14 mouse cellular contexts compared by ENCODE assay signal in genomic region chr12:102708220-102708619, GRCm38 (mm10). TPM values are rescaled to one million over a fixed set of nuclear protein-coding genes. Genes with fewer than 3 reads are reported as not detected.
A peak's percentile ranks its signal among the peaks of the same experiment; 100 is the strongest.
DNase-seq lines count a peak whose midpoint lies in the region; ATAC-seq and TF ChIP-seq lines count a peak whose summit lies in the region.
"Had no signal": no experiment of that assay in that cellular context is flagged by ENCODE, and none has a peak within 500 bp of the region (broad histone marks: within the 10 kb centered on the region; RNA-seq: fewer than 3 reads in every experiment).

No protein-coding gene starts in this region.

- H3K27me3 ChIP-seq in liver, embryonic 14.5 days (ENCODE audit: control insufficient read depth, insufficient read depth, low read length), result no peaks in the 10 kb centered on the region; the same call in 1 of the 2 replicates
- H3K27me3 ChIP-seq in liver, embryonic 12.5 days (replicated peaks), result peaks cover 25% of the 10 kb centered on the region
- no peaks in the 10 kb centered on the region for H3K27me3 ChIP-seq in hindbrain, embryonic 14.5 days (ENCODE audit: control insufficient read depth, insufficient read depth, low read length)
- H3K27me3 ChIP-seq: neural tube, embryonic 13.5 days; stomach, embryonic 15.5 days had no signal

- H3K4me1 ChIP-seq in liver, embryonic 14.5 days (replicated peaks; ENCODE audit: control insufficient read depth in 2 of 2, insufficient read depth in 2 of 2, low read length in 1 of 2), result peaks cover 0 to 11% of the 10 kb centered on the region in 2 experiments; a peak in 3 of 4 replicates
- H3K4me1 ChIP-seq in liver, embryonic 12.5 days, result peaks cover 25% of the 10 kb centered on the region
- peaks cover 11% of the 10 kb centered on the region for H3K4me1 ChIP-seq in hindbrain, embryonic 14.5 days (replicated peaks; ENCODE audit: control insufficient read depth, insufficient read depth, low read length)

- ATAC-seq in liver, embryonic 14.5 days (ENCODE audit: insufficient read depth), result no peak
- no peak for ATAC-seq in liver, embryonic 12.5 days
- ATAC-seq in hindbrain, embryonic 14.5 days (ENCODE audit: low FRiP score), result no peak

- H3K9me3 ChIP-seq in liver, embryonic 14.5 days (ENCODE audit: control insufficient read depth, low read length), result no peaks in the 10 kb centered on the region
- H3K9me3 ChIP-seq in liver, embryonic 12.5 days (replicated peaks), result no peaks in the 10 kb centered on the region
- H3K9me3 ChIP-seq in hindbrain, embryonic 14.5 days (ENCODE audit: control insufficient read depth, low read length), result no peaks in the 10 kb centered on the region
- H3K9me3 ChIP-seq: neural tube, embryonic 13.5 days; stomach, embryonic 15.5 days had no signal

- 64% methylated on average over 11 of the region's 11 CpGs for whole genome bisulfite sequencing in liver, embryonic 14.5 days (ENCODE audit: insufficient replicate concordance)
- WGBS in liver, embryonic 12.5 days (ENCODE audit: insufficient replicate concordance), result 75% methylated on average over 11 of the region's 11 CpGs
- WGBS in hindbrain, embryonic 14.5 days, result 69% methylated on average over 11 of the region's 11 CpGs

- peak; percentile 88 to 91 for DNase-seq in adrenal gland, adult (ENCODE audit: inconsistent age in 2 of 2, low spot score in 1 of 2)
- no peak for DNase-seq in adrenal gland, postnatal 4 days (ENCODE audit: low spot score in 2 of 2)
- no peak for DNase-seq in liver, embryonic 14.5 days (ENCODE audit: low read depth in 3 of 3, low spot score in 3 of 3)
- peak; percentile 56 for DNase-seq in adrenal gland, postnatal 10 days
- DNase-seq in heart, postnatal 4 days, result peak; percentile 63
- no peak for DNase-seq in retina, postnatal 1 day
- DNase-seq in hindbrain, embryonic 14.5 days (ENCODE audit: low spot score), result no peak
- DNase-seq: layer of hippocampus, adult 9-11 months; lung, postnatal 36 days had no signal

- no peaks in the 10 kb centered on the region for H3K36me3 ChIP-seq in liver, embryonic 14.5 days (replicated peaks; ENCODE audit: control insufficient read depth, insufficient read depth, low read depth)
- H3K36me3 ChIP-seq in liver, embryonic 12.5 days, result no peaks in the 10 kb centered on the region
- H3K36me3 ChIP-seq in hindbrain, embryonic 14.5 days (replicated peaks; ENCODE audit: control insufficient read depth, insufficient read depth), result no peaks in the 10 kb centered on the region
- H3K36me3 ChIP-seq: neural tube, embryonic 13.5 days; stomach, embryonic 15.5 days had no signal

- H3K27ac ChIP-seq in liver, embryonic 14.5 days, result no peak overlapping the region
- no peak overlapping the region for H3K27ac ChIP-seq in liver, embryonic 12.5 days
- no peak overlapping the region for H3K27ac ChIP-seq in hindbrain, embryonic 14.5 days
- H3K27ac ChIP-seq: neural tube, embryonic 13.5 days; stomach, embryonic 15.5 days had no signal

- no peak overlapping the region for H3K4me2 ChIP-seq in liver, embryonic 14.5 days (ENCODE audit: low read depth)
- H3K4me2 ChIP-seq in liver, embryonic 12.5 days, result no peak overlapping the region
- no peak overlapping the region for H3K4me2 ChIP-seq in hindbrain, embryonic 14.5 days (replicated peaks)
- H3K4me2 ChIP-seq: neural tube, embryonic 13.5 days; stomach, embryonic 15.5 days had no signal

- TF ChIP-seq EP300 in liver, embryonic 14.5 days (IDR thresholded peaks at IDR 0.05; ENCODE audit: low read depth), result no peak

- H3K4me3 ChIP-seq in liver, embryonic 14.5 days (ENCODE audit: insufficient read depth in 1 of 2, low read depth in 2 of 2, low read length in 2 of 2), result no peak overlapping the region
- no peak overlapping the region for H3K4me3 ChIP-seq in liver, embryonic 12.5 days
- no peak overlapping the region for H3K4me3 ChIP-seq in hindbrain, embryonic 14.5 days (replicated peaks; ENCODE audit: low read length)
- H3K4me3 ChIP-seq: neural tube, embryonic 13.5 days; stomach, embryonic 15.5 days had no signal

- TF ChIP-seq CTCF in liver, embryonic 14.5 days (IDR thresholded peaks at IDR 0.05; ENCODE audit: low read depth), result peak; percentile 41

- H3K9ac ChIP-seq in liver, embryonic 14.5 days (replicated peaks), result no peak overlapping the region
- H3K9ac ChIP-seq in liver, embryonic 12.5 days, result no peak overlapping the region
- no peak overlapping the region for H3K9ac ChIP-seq in hindbrain, embryonic 14.5 days
- H3K9ac ChIP-seq: neural tube, embryonic 13.5 days; stomach, embryonic 15.5 days had no signal

RNA-seq across cellular contexts. Expression of gene Itpk1, which starts 3.5 kb away (rescaled TPM):
- total RNA-seq in adrenal gland, postnatal 4 days (2021), result 10 to 100 TPM; 46.6 to 57.7 TPM
- 2.0 and 2.3 TPM in 2 replicates for polyA plus RNA-seq in liver, embryonic 14.5 days (2012; rRNA removed)
- polyA plus RNA-seq in liver, embryonic 14.5 days (2014; fragmentation: Nextera tagmentation; extraction: Ambion mirVana), result 2.4 TPM in 2 replicates
- polyA plus RNA-seq in liver, embryonic 12.5 days (2016; fragmentation: Nextera tagmentation; extraction: Ambion mirVana), result 3.7 and 4.3 TPM in 2 replicates
- 10 to 100 TPM; 98.3 to 99.2 TPM for total RNA-seq in adrenal gland, postnatal 10 days (2021)
- total RNA-seq in heart, postnatal 4 days (2021), result 1 to 10 TPM; 7.5 to 7.9 TPM
- polyA plus RNA-seq in hindbrain, embryonic 14.5 days (2014; fragmentation: Nextera tagmentation; extraction: Ambion mirVana), result 31.6 and 35.0 TPM in 2 replicates

RNA-seq across cellular contexts. Expression of gene Moap1, which starts 35.2 kb away (rescaled TPM):
- 10 to 100 TPM; 10.1 to 12.2 TPM for total RNA-seq in adrenal gland, postnatal 4 days (2021)
- 1.1 and 1.8 TPM in 2 replicates for polyA plus RNA-seq in liver, embryonic 14.5 days (2012; rRNA removed)
- 5.6 and 6.7 TPM in 2 replicates for polyA plus RNA-seq in liver, embryonic 14.5 days (2014; fragmentation: Nextera tagmentation; extraction: Ambion mirVana)
- polyA plus RNA-seq in liver, embryonic 12.5 days (2016; fragmentation: Nextera tagmentation; extraction: Ambion mirVana), result 9.2 and 11.7 TPM in 2 replicates
- total RNA-seq in adrenal gland, postnatal 10 days (2021), result 1 to 10 TPM; 6.4 to 9.2 TPM
- 10 to 100 TPM in 1 of 2 experiments, 1 to 10 TPM in 1; 8.2 to 11.4 TPM for total RNA-seq in heart, postnatal 4 days (2021)
- polyA plus RNA-seq in hindbrain, embryonic 14.5 days (2014; fragmentation: Nextera tagmentation; extraction: Ambion mirVana), result 64.6 and 67.3 TPM in 2 replicates

RNA-seq across cellular contexts. Expression of gene Tmem251, which starts 35.3 kb away (rescaled TPM):
- total RNA-seq in adrenal gland, postnatal 4 days (2021), result 1 to 10 TPM; 4.5 to 4.8 TPM
- 2.0 TPM in 2 replicates for polyA plus RNA-seq in liver, embryonic 14.5 days (2012; rRNA removed)
- 6.6 and 6.7 TPM in 2 replicates for polyA plus RNA-seq in liver, embryonic 14.5 days (2014; fragmentation: Nextera tagmentation; extraction: Ambion mirVana)
- 11.5 and 12.3 TPM in 2 replicates for polyA plus RNA-seq in liver, embryonic 12.5 days (2016; fragmentation: Nextera tagmentation; extraction: Ambion mirVana)
- 1 to 10 TPM; 4.6 to 5.1 TPM for total RNA-seq in adrenal gland, postnatal 10 days (2021)
- 1 to 10 TPM; 5.7 to 6.0 TPM for total RNA-seq in heart, postnatal 4 days (2021)
- 11.9 and 12.8 TPM in 2 replicates for polyA plus RNA-seq in hindbrain, embryonic 14.5 days (2014; fragmentation: Nextera tagmentation; extraction: Ambion mirVana)

RNA-seq across cellular contexts. Expression of gene Gm28051, which starts 49.3 kb away (rescaled TPM):
- not detected for total RNA-seq in adrenal gland, postnatal 4 days (2021)
- not detected in 2 replicates for polyA plus RNA-seq in liver, embryonic 14.5 days (2012; rRNA removed)
- polyA plus RNA-seq in liver, embryonic 14.5 days (2014; fragmentation: Nextera tagmentation; extraction: Ambion mirVana), result not detected in 2 replicates
- polyA plus RNA-seq in liver, embryonic 12.5 days (2016; fragmentation: Nextera tagmentation; extraction: Ambion mirVana), result 0.48 TPM in 1 of 2 replicates, not detected in the other
- not detected for total RNA-seq in adrenal gland, postnatal 10 days (2021)
- total RNA-seq in heart, postnatal 4 days (2021), result not detected
- polyA plus RNA-seq in hindbrain, embryonic 14.5 days (2014; fragmentation: Nextera tagmentation; extraction: Ambion mirVana), result not detected in 2 replicates
- total RNA-seq: adrenal gland, adult 18-20 months had no signal
- polyA plus RNA-seq: embryonic facial prominence, embryonic 11.5 days; neural tube, embryonic 13.5 days; stomach, embryonic 15.5 days had no signal

RNA-seq across cellular contexts. Expression of gene Gon7, which starts 49.4 kb away (rescaled TPM):
- total RNA-seq in adrenal gland, postnatal 4 days (2021), result 10 to 100 TPM; 11.9 to 16.8 TPM
- 4.0 and 6.9 TPM in 2 replicates for polyA plus RNA-seq in liver, embryonic 14.5 days (2012; rRNA removed)
- polyA plus RNA-seq in liver, embryonic 14.5 days (2014; fragmentation: Nextera tagmentation; extraction: Ambion mirVana), result 9.3 and 10.8 TPM in 2 replicates
- polyA plus RNA-seq in liver, embryonic 12.5 days (2016; fragmentation: Nextera tagmentation; extraction: Ambion mirVana), result 20.6 and 23.2 TPM in 2 replicates
- total RNA-seq in adrenal gland, postnatal 10 days (2021), result 10 to 100 TPM; 12.7 to 12.9 TPM
- 10 to 100 TPM; 13.0 to 13.5 TPM for total RNA-seq in heart, postnatal 4 days (2021)
- 40.2 and 45.7 TPM in 2 replicates for polyA plus RNA-seq in hindbrain, embryonic 14.5 days (2014; fragmentation: Nextera tagmentation; extraction: Ambion mirVana)

Comparison
In these comparisons a context has a peak if more than half of its experiments do, and no peak if none do; other contexts are left out.
1. DNase-seq: peak in adrenal gland, adult (2 of 2), adrenal gland, postnatal 10 days (single experiment) and heart, postnatal 4 days (single experiment); none in adrenal gland, postnatal 4 days (0 of 2), liver, embryonic 14.5 days (0 of 3), retina, postnatal 1 day (single experiment) and hindbrain, embryonic 14.5 days (single experiment).
2. RNA of gene Itpk1, which starts 3.5 kb away (total RNA-seq): 98.3 to 99.2 TPM in adrenal gland, postnatal 10 days and 46.6 to 57.7 TPM in adrenal gland, postnatal 4 days; 7.5 to 7.9 TPM in heart, postnatal 4 days; every median in the first group is over 4 times any median in the second.